Mouse (Mus musculus) ovary, adult 10 weeks (tissue): ENCODE data around the gene Alkbh5. TPM values are rescaled to one million over a fixed set of nuclear protein-coding genes. Genes with fewer than 3 reads are reported as not detected.

Source experiments
- polyA plus RNA-seq: library from polyadenylated mRNA; stranded (reverse); fragments of 350-450 nt; fragmentation: Illumina TruSeq; extraction: RNeasy Lipid Tissue Mini Kit (QIAGEN cat#74804); gene quantifications from one replicate; pipeline ENCODE4 v1.2.3, GENCODE M21; 2014

Alkbh5 gene
- 70.5 TPM for polyA plus RNA-seq

GRCm38 (mm10) chr11:60536180-60536858 lies at the start of gene Alkbh5:
Gene Alkbh5 (plus strand): TSS chr11:60536381.

Other genes with a start within 250 kb of the Alkbh5 start
- 12.0 TPM for gene Tom1l2, start 183.5 kb upstream of the Alkbh5 start, polyA plus RNA-seq
- 4.6 TPM for gene Drc3, start 183.1 kb upstream of the Alkbh5 start, polyA plus RNA-seq
- 64.2 TPM for gene Gid4, start 119.2 kb upstream of the Alkbh5 start, polyA plus RNA-seq
- gene Atpaf2, start 117.9 kb upstream of the Alkbh5 start, polyA plus RNA-seq, result 5.3 TPM
- gene Drg2, start 81.8 kb upstream of the Alkbh5 start, polyA plus RNA-seq, result 24.6 TPM
- gene Myo15, start 67.0 kb upstream of the Alkbh5 start, polyA plus RNA-seq, result not detected
- gene Llgl1, start 163.3 kb downstream of the Alkbh5 start, polyA plus RNA-seq, result 0.46 TPM
- gene Flii, start 190.9 kb downstream of the Alkbh5 start, polyA plus RNA-seq, result 3.8 TPM
- gene Mief2, start 192.0 kb downstream of the Alkbh5 start, polyA plus RNA-seq, result 0.34 TPM
- gene Top3a, start 241.0 kb downstream of the Alkbh5 start, polyA plus RNA-seq, result 7.8 TPM
- 12.5 TPM for gene Smcr8, start 241.1 kb downstream of the Alkbh5 start, polyA plus RNA-seq